Mouse (Mus musculus) forebrain, embryonic 13.5 days (tissue): ENCODE measurements around the gene Mdp1. TPM values are rescaled to one million over a fixed set of nuclear protein-coding genes. Genes with fewer than 3 reads are reported as not detected.

Experiments used
- ATAC-seq: fragments of 200-750 bp; cut with Nextera tagmentation; 2 replicates; pipeline ENCODE4 v1.8.0; 2017
- H3K27ac ChIP-seq: fragments of 300-500 bp; sonication (generic); 2 replicates; pipeline ENCODE4 v1.5.1; 2015; ENCODE audit warnings: inconsistent platforms, mild to moderate bottlenecking, moderate library complexity
- H3K27me3 ChIP-seq: fragments of 300-500 bp; sonication (generic); 2 replicates; pipeline ENCODE4 v1.6.1; 2015; ENCODE audit warnings: mild to moderate bottlenecking, inconsistent platforms
- H3K36me3 ChIP-seq: fragments of 300-500 bp; sonication (generic); 2 replicates; pipeline ENCODE4 v1.6.1; 2015; ENCODE audit warnings: mild to moderate bottlenecking, inconsistent platforms; ENCODE audit not compliant: poor library complexity, severe bottlenecking
- H3K4me1 ChIP-seq: fragments of 300-500 bp; sonication (generic); 2 replicates; pipeline ENCODE4 v1.6.1; 2015; ENCODE audit warnings: inconsistent platforms
- H3K4me2 ChIP-seq: fragments of 300-500 bp; sonication (generic); 2 replicates; pipeline ENCODE4 v1.6.1; 2015; ENCODE audit warnings: inconsistent platforms, mild to moderate bottlenecking, moderate library complexity
- H3K4me3 ChIP-seq: fragments of 300-500 bp; sonication (generic); 2 replicates; pipeline ENCODE4 v1.5.1; 2015; ENCODE audit warnings: mild to moderate bottlenecking, inconsistent platforms
- H3K9ac ChIP-seq: fragments of 300-500 bp; sonication (generic); 2 replicates; pipeline ENCODE4 v1.6.1; 2015; ENCODE audit warnings: mild to moderate bottlenecking, inconsistent platforms
- H3K9me3 ChIP-seq: fragments of 300-500 bp; sonication (generic); replicated peaks from 2 replicates; pipeline ENCODE4 v1.6.1; 2016; ENCODE audit warnings: inconsistent platforms
- WGBS: fragments of 180-500 bp; shearing (Covaris S2); methylation state at CpG from one replicate; pipeline ENCODE4 v1.1.7; 2015; 5-methylcytosine and 5-hydroxymethylcytosine counted together
- polyA plus RNA-seq: library from polyadenylated mRNA; unstranded; fragments of >200 nt; fragmentation: Nextera tagmentation; extraction: Ambion mirVana; gene quantifications from 2 replicates; pipeline ENCODE4 v1.2.1, GENCODE M21; 2015

Gene Mdp1
- polyA plus RNA-seq, result 66.3 and 70.1 TPM in 2 replicates

DNA sequence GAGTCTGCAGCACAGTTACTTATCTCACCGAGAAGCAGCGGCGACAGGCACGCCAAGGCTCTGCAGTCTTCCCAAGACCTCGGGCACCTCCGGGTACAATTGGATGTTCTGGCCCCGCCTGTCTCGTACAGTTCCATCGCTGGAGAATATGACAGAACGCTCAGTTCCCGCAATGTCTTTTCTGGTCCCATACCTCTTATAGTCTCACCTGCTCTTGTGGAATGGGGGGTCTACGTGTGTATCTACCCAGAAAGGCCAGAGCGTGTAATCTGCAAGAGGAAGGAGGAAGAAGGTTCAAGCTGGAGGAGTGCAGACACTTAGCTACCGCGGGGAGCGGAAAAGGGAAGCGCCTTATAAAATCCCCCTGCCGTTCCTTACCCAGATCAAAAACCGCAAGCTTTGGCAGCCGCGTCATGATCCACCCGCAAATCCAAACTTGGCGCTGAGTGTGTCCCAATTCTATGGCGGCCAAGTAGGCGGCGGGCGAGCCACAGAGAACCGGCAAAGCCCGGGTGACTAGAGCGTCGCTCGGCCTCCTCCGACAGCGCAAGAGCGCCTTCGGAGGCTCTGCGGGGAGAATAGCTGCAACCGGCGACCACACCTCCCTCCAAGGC is at the start of gene Mdp1:
Gene Mdp1, minus strand, starts transcription at position 549 of the 614 bp plus-strand sequence.
- peaks cover 36% of the 10 kb centered on the region for H3K36me3 ChIP-seq
- no peaks in the 10 kb centered on the region for H3K9me3 ChIP-seq
- H3K4me1 ChIP-seq, result peaks cover 14% of the 10 kb centered on the region
- peak; percentile 95 for ATAC-seq
- peak within 1 kb of the TSS; percentile 66 for H3K4me2 ChIP-seq
- H3K9ac ChIP-seq, result peak within 1 kb of the TSS; percentile 84
- no peaks in the 10 kb centered on the region for H3K27me3 ChIP-seq
- under 1% methylated on average over 39 of the region's 39 CpGs for WGBS
- peak within 1 kb of the TSS; percentile 67 for H3K27ac ChIP-seq
- H3K4me3 ChIP-seq, result peak within 1 kb of the TSS; percentile 68

DNA sequence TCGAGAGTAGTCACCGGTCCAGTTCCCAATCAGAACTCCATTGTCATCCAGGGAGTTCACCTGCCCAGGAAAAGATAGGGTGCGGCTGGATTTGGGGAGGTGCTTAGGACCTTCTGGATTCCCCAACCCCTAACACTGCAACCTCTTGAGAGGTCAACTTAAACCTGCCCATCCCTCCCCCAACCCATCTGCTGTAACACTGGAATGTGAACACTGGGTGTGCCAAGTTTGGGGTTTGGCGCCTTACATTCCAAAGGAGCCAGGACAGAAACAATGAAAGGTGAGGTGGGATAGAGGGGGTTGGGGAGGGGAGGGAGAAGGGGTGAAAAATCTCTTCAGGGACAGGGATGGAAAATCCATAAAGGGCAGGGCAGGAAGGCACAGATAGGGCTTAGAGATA is 49.2 kb upstream of the Mdp1 start:
- WGBS, result 83% methylated on average over 4 of the region's 4 CpGs
- H3K4me1 ChIP-seq, result no peaks in the 10 kb centered on the region
- no peak overlapping the region for H3K27ac ChIP-seq
- ATAC-seq, result no peak
- no peak overlapping the region for H3K4me3 ChIP-seq
- no peak overlapping the region for H3K4me2 ChIP-seq
- H3K27me3 ChIP-seq, result peaks cover 26% of the 10 kb centered on the region
- no peak overlapping the region for H3K9ac ChIP-seq
- no peaks in the 10 kb centered on the region for H3K36me3 ChIP-seq
- H3K9me3 ChIP-seq, result no peaks in the 10 kb centered on the region

DNA sequence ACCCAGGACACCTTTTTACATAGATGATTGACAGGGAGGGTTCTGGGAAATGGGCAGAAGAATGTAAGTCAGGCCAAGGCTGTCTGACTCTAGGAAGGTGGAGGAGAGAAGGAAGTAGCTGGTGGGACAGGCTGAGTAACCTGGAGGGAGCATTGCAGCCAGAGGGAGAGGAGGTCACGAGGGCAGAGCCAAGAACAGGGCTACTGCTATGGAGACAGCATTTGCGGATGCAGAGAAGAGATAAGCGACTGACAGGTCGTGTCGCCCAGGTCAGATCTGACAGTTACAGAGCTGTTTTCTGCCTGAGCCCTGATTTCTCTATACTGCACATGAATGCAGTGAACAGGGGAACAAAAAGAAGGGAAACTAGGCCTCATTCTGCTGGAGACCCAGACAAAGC is 47.1 kb upstream of the Mdp1 start:
- no peak overlapping the region for H3K9ac ChIP-seq
- H3K4me2 ChIP-seq, result no peak overlapping the region
- 86% methylated on average over 5 of the region's 5 CpGs for WGBS
- H3K27ac ChIP-seq, result no peak overlapping the region
- H3K9me3 ChIP-seq, result no peaks in the 10 kb centered on the region
- ATAC-seq, result no peak
- peaks cover 8% of the 10 kb centered on the region for H3K27me3 ChIP-seq
- H3K4me1 ChIP-seq, result no peaks in the 10 kb centered on the region
- no peaks in the 10 kb centered on the region for H3K36me3 ChIP-seq
- H3K4me3 ChIP-seq, result no peak overlapping the region

DNA sequence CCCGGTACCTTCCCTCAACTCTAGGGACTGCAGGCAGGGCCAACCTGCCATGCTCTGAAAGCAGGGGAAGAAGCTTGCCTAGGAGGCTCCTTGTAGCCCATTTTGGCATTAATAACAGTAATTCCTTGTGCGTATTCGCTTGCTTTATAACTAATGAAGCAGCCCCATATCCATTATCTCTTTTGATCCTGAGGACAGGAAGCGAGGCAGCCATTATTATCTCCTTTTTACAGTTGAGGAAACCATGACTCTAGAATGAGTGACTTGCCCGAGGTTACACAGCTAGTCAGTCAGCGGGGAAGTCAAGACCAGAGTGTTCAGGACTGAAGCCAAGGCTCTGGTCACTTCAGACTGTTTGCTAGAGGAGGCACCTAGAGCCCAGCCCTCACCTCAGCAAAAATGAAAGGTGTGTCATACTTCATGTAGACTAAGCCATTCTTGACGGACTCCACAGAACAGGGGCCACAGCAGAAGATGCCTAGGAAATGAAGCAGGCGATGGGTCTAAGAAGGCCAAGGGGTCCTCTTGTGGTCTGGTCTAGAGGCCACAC is 45.8 kb upstream of the Mdp1 start:
- Histone ChIP-seq H3K9me3 (no peaks in the 10 kb centered on the region), H3K9ac (no peak overlapping the region), H3K27ac (no peak overlapping the region), H3K4me1 (no peaks in the 10 kb centered on the region), H3K4me3 (no peak overlapping the region), H3K36me3 (no peaks in the 10 kb centered on the region), H3K27me3 (no peaks in the 10 kb centered on the region), H3K4me2 (no peak overlapping the region)
- WGBS, result 91% methylated on average over 8 of the region's 8 CpGs
- no peak for ATAC-seq

DNA sequence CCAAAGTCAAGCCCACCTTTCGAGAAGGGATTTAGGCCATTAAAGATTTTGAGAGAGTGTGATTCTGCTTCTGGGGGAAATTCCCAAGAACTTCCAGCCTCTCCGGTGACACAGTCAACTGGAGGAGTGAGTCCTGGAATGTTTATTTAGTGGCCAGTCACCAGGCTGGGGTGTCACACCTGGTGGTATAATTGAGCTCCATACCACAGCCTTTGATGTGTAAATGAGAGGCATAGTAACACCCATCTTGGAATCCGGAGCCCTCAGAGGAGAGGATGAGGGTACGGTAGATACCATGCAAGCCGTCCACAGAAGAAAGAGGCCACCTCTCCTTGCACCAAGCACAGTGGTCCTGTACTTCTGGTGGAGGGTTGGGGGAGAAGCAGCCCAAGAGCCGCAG is 42.5 kb upstream of the Mdp1 start:
- Histone ChIP-seq H3K4me1 (no peaks in the 10 kb centered on the region), H3K9me3 (no peaks in the 10 kb centered on the region), H3K9ac (no peak overlapping the region), H3K36me3 (no peaks in the 10 kb centered on the region), H3K4me2 (no peak overlapping the region), H3K27ac (no peak overlapping the region), H3K4me3 (no peak overlapping the region), H3K27me3 (no peaks in the 10 kb centered on the region)
- no peak for ATAC-seq
- WGBS, result 78% methylated on average over 6 of the region's 6 CpGs

DNA sequence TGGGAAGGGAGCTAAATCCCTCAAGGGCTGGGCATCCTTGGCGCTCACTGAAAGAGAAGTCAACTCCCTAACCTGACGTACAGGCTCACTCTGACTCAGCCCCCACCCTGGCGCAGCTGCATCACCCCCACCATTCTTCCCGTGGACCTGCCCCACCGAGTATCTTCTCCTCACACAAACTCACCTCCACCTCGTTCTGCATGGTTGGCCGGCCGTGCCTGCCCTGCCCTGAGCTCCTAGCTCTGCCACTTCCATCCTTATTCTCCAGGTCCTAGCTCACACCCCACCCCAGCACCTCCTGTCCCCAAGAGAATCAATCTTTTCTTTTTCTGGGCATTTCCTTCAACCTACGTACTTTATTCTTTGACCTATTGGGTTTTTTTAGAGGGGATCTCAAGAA is 40.8 kb upstream of the Mdp1 start:
- no peak overlapping the region for H3K9ac ChIP-seq
- H3K4me2 ChIP-seq, result no peak overlapping the region
- no peak for ATAC-seq
- no peak overlapping the region for H3K27ac ChIP-seq
- H3K9me3 ChIP-seq, result no peaks in the 10 kb centered on the region
- H3K36me3 ChIP-seq, result no peaks in the 10 kb centered on the region
- no peak overlapping the region for H3K4me3 ChIP-seq
- WGBS, result 55% methylated on average over 9 of the region's 9 CpGs
- no peaks in the 10 kb centered on the region for H3K27me3 ChIP-seq
- no peaks in the 10 kb centered on the region for H3K4me1 ChIP-seq

DNA sequence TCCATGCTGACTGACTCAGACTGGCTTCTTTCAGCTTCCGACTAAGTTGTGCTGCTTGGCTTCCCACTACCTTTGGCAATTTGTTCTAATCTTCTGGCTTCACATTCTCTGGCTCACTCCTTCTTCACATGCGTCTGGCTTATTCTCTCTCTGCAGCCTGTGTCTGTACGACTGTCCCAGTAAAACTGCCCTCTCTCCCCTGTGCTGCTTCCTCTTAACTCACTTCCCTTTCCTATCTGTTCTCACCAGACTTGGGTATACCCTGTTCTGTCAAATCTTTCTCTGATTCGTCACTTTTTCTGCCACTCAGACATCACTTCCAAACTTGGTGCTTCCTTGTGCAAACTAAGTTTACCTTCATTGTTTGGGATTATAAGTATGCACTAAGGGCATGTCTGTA is 36.9 kb upstream of the Mdp1 start:
- H3K36me3 ChIP-seq, result no peaks in the 10 kb centered on the region
- H3K4me1 ChIP-seq, result no peaks in the 10 kb centered on the region
- 83% methylated on average over 4 of the region's 4 CpGs for WGBS
- no peaks in the 10 kb centered on the region for H3K9me3 ChIP-seq
- H3K9ac ChIP-seq, result no peak overlapping the region
- no peak overlapping the region for H3K27ac ChIP-seq
- no peak for ATAC-seq
- H3K4me3 ChIP-seq, result no peak overlapping the region
- H3K27me3 ChIP-seq, result no peaks in the 10 kb centered on the region
- H3K4me2 ChIP-seq, result no peak overlapping the region

DNA sequence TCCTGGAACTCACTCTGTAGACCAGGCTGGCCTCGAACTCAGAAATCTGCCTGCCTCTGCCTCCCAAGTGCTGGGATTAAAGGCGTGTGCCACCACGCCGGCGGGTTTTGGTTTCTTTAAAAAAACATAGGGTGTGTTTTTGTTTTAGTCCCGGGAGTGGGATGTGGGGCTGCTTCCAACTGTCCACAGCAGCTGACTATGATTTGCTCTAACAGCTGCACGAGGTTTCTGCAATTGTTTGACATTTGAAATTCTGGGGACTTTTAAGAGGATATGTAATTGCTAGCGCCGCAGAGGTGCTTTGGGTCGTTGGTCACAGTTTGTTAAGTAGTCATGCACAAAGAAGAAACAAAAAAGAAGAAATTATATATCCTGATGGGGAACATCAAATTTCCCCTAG is 29.1 kb upstream of the Mdp1 start:
- 84% methylated on average over 10 of the region's 10 CpGs for WGBS
- no peak for ATAC-seq

DNA sequence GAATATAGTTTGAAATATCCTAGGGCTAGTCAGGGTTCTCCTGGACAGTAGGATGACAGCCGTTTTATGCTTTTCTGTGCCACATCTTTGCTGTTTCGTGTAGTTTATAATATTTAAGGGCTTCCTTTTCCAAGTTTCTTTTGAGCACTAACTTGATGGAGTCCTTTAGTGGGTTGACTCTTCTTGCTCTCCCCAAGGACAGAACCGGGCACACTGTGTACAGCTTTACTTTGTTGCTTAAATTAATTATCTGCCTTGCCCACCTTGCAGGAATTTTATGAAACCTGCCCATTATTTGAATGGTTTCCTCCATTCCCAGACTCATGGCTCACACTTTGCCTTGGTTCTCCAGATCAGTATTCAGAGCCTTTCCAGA is 21.8 kb upstream of the Mdp1 start:
- H3K27me3 ChIP-seq, result peaks cover 5% of the 10 kb centered on the region; the same call in 1 of the 2 replicates
- peak overlapping the region; percentile 89 for H3K4me2 ChIP-seq
- peak overlapping the region; percentile 80 for H3K9ac ChIP-seq
- WGBS, result 17% methylated on average over 3 of the region's 3 CpGs
- peaks cover 34% of the 10 kb centered on the region for H3K36me3 ChIP-seq
- peaks cover 13% of the 10 kb centered on the region for H3K4me1 ChIP-seq
- peak overlapping the region; percentile 66 for H3K4me3 ChIP-seq
- no peak for ATAC-seq
- no peaks in the 10 kb centered on the region for H3K9me3 ChIP-seq
- H3K27ac ChIP-seq, result peak overlapping the region; percentile 80; the same call in 1 of the 2 replicates

More for the DNA sequence above, 29.1 kb upstream of the Mdp1 start:
- H3K4me3 ChIP-seq, result no peak overlapping the region
- H3K4me2 ChIP-seq, result no peak overlapping the region
- H3K27me3 ChIP-seq, result peaks cover 5% of the 10 kb centered on the region; the same call in 1 of the 2 replicates
- H3K27ac ChIP-seq, result no peak overlapping the region
- H3K36me3 ChIP-seq, result no peaks in the 10 kb centered on the region
- no peak overlapping the region for H3K9ac ChIP-seq
- H3K4me1 ChIP-seq, result no peaks in the 10 kb centered on the region
- H3K9me3 ChIP-seq, result no peaks in the 10 kb centered on the region

DNA sequence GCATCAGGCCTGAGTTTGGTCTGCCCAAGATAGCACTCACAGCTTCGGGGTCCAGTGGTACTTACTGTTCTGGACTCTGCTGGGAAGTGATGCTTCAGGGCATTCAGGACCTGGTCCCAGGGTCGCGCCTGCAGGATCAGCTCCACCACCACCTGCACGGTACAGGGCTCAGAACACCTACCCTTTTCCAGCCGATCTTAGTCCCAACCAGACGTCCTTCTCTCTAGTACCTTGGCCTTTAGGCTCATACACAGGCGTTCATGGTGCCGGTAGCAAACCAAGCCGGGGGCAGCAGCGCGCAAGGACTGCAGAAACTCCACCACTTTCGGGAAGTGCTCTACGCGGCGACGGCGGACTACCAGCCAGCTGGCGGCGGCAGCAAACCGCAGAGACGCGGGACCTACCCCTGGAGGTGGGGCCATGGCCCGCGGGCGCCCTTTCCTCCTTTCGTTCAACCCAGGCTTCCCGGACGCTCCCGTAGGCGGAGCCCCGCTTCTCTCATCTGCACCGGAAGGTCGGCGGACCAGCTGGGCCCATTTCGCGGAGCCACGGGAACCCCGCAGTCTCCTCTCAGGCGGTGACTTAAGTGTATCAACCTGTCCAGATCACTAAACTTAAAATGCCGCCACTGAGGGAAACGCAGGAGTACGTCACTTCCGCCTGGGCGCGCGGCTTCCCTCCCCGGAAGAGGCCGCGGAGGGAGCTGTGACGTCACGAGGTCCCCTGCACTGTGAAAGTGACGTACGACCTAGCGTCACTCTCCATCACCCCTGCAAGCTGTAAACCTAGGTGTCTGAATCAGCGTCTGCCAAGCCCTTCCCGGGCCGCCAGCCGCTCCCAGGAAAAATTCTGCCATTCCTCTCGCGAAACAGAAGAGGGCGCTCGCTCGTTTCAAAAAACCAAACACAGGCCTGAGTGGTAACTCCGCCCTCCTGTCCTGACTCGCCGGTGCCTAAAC is 21.1 kb upstream of the Mdp1 start, which contains the start of gene Tinf2:
Gene Tinf2, minus strand, starts transcription at position 661 of the 958 bp plus-strand sequence.
- Histone ChIP-seq H3K27me3 (peaks cover 5% of the 10 kb centered on the region; the same call in 1 of the 2 replicates), H3K4me1 (peaks cover 13% of the 10 kb centered on the region), H3K9me3 (no peaks in the 10 kb centered on the region), H3K4me2 (peak within 1 kb of the TSS; percentile 89), H3K36me3 (peaks cover 40% of the 10 kb centered on the region), H3K27ac (peak within 1 kb of the TSS; percentile 80), H3K9ac (peak within 1 kb of the TSS; percentile 80), H3K4me3 (peak within 1 kb of the TSS; percentile 66)
- WGBS, result under 1% methylated on average over 66 of the region's 66 CpGs
- ATAC-seq, result peak; percentile 98

DNA sequence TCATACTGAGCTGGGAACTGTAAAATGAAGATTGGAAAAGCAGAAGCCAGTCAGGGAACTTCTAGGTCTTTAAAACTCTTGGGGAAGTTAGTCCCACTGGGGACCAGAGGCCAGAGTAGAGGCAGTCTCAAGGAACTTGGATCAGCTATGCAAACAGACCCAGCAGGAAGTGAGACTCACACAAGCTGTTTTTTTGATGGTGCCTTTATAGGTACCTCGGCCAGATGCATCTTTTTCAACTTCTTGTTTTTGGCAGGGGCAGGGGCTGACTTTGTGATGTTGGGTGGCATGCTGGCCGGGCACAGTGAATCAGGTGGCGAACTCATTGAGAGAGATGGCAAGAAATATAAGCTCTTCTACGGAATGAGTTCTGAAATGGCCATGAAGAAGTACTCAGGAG is 17.3 kb upstream of the Mdp1 start:
- H3K27ac ChIP-seq, result no peak overlapping the region
- peaks cover 53% of the 10 kb centered on the region for H3K36me3 ChIP-seq
- peaks cover 17% of the 10 kb centered on the region for H3K4me1 ChIP-seq
- no peaks in the 10 kb centered on the region for H3K9me3 ChIP-seq
- H3K4me2 ChIP-seq, result no peak overlapping the region
- H3K9ac ChIP-seq, result no peak overlapping the region
- 86% methylated on average over 4 of the region's 4 CpGs for WGBS
- ATAC-seq, result no peak
- no peak overlapping the region for H3K4me3 ChIP-seq
- H3K27me3 ChIP-seq, result no peaks in the 10 kb centered on the region

DNA sequence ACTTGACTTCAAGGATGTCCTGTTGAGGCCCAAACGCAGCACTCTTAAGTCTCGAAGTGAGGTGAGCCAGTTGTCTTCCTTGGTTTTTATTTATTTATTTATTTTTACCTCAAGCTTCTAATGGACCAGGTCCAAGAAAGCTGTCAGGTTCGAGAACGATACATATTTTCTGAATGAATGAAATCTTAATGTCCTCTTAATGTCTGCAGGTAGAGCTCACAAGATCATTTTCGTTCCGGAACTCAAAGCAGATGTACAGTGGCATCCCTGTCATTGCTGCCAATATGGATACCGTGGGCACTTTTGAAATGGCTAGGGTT is 12.4 kb upstream of the Mdp1 start:
- Histone ChIP-seq H3K4me2 (peak overlapping the region; percentile 96), H3K4me3 (peak overlapping the region; percentile 77), H3K36me3 (peaks cover 32% of the 10 kb centered on the region), H3K9ac (peak overlapping the region; percentile 89), H3K27me3 (no peaks in the 10 kb centered on the region), H3K27ac (no peak overlapping the region), H3K9me3 (no peaks in the 10 kb centered on the region), H3K4me1 (peaks cover 22% of the 10 kb centered on the region)
- WGBS, result 83% methylated on average over 7 of the region's 7 CpGs
- no peak for ATAC-seq
